Mouse (Mus musculus): ENCODE data around the gene Cspg4. TPM values are rescaled to one million over a fixed set of nuclear protein-coding genes. Genes with fewer than 3 reads are reported as not detected.
A peak's percentile ranks its signal among the peaks of the same experiment; 100 is the strongest.
"Not testable (repeated sequence)": the region's sequence is repeated elsewhere in the genome, so short reads cannot be mapped to it uniquely, and the experiment has no call there.

Cspg4 gene
- total RNA-seq, 2 experiments from 2014 or later = not detected

DNA sequence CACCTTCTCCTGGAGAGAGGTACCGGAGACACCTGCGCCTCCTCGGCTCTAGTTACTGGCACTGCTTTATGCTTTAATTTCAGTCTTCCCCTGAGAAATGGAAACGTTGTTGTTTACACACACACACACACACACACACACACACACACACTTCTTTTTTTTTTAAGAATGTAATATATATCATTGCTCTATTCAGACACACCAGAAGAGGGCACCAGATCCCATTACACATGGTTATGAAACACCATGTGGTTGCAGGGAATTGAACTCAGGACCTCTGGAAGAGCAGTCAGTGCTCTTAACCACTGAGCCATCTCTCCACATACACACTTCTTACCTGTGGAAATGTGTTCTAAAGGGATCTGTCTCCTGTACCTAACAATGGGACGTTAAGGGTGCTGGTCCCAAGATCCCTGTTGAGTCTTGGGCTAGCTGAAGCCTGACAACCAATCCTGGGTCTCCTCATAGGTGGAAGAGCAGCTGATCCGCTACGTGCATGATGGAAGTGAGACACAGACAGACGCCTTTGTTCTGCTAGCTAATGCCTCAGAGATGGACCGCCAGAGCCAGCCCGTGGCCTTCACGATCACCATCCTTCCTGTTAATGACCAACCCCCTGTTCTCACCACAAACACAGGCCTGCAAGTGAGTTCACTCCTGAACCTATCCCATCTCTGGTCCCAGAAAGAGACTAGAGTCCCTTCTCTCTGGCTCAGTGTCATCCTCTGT is 25.9 kb downstream of the Cspg4 start:
- no peak for ATAC-seq (replicated peaks; ENCODE audit: poor library complexity)

DNA sequence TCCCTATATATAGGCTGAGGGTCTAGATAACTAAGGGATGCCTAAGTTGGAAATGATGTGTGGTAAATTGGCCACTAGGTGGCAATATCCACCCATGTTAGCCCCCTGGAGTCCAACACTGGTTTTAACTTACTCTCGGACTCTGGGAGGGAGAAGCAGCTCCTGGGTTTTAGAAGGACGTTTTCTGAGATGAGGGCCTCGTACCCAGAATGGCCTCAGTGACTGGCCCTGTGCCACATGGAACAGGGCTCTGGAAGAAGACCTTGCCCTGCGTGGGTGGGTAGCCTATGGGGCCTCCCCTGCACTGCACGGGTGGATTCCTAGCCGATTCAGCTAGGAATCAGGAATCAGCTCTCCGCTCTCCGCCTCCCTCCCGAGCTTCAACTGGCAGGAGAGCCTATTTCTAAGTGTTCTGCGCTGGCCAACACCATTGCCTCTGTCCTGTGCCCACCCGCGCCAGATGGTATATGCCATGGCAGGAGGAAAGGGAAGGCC is 26.7 kb downstream of the Cspg4 start:
- ATAC-seq (replicated peaks; ENCODE audit: poor library complexity) = peak; percentile 81

DNA sequence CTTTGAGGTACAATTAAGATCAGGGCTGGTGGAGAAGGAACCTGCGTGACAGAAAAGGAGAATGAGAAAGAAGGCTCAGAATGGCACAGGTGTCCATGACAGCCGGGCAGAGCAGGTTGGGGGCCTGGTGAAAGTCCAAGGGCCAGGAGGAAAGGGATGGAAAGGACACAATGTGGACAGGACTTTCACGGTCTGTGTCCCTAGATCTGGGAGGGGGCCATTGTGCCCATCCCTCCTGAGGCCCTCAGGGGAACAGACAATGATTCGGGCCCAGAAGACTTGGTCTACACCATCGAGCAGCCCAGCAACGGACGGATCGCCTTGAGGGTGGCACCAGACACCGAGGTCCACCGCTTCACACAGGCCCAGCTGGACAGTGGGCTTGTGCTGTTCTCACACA is 27.3 kb downstream of the Cspg4 start:
- no peak for ATAC-seq (replicated peaks; ENCODE audit: poor library complexity)

DNA sequence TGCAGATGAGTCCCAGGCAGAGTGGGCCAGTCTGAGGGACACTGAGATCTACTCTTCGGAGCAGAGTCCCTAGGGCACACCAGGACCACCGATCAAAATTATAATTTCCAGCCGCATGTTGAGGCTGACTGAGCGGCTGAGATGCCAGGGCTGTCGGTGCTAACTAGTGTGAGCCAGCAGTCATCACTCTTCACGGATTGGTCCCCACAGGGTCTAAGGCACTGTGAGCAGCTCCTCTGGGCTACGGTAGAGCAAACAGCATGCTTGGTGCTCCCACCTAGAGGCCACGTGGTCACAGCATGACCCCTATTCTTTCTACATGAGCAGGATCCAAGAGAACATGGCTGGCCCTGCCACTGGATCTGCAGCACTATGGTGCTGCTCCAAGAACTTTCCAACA is 28.5 kb downstream of the Cspg4 start:
- ATAC-seq (replicated peaks; ENCODE audit: poor library complexity) = no peak

DNA sequence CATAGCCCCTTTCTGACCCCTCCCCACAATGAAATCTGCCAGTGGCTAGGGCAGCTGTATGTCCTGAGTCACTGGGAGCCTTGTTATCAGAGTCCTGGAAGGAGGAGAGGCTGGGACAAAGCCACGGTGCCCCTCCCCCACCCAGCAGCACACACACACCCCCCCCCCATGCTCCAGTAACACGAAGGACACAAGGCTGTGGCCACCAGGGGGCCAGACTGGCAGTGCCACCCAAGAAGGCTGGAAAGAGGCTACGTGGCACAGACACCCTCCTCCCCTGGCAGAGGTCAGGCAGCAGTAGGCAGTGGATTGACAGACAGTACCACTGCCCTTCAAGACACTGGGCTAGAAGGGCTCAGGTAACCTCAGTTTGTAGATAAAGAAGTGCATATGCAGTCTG is 29.2 kb downstream of the Cspg4 start:
- ATAC-seq (replicated peaks; ENCODE audit: poor library complexity) = peak; percentile 44

DNA sequence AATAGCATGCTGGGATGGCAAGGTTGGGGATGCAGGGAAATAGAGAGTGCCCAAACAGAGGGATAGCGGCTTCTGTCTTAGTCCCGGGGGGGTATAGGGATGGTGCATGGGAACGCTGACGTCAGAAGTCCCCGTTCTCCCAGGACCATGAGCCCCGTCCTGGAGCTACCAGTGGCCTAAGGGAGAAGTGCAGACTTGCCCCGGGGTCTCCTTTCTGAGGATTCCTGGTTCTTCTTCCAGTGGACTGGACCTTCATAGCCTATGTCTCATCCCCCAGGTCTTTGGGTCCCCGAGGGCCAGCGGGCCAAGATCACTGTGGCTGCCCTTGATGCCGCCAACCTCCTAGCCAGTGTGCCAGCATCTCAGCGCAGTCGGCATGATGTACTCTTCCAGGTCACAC is 31.9 kb downstream of the Cspg4 start:
- ATAC-seq (replicated peaks; ENCODE audit: poor library complexity) = no peak

DNA sequence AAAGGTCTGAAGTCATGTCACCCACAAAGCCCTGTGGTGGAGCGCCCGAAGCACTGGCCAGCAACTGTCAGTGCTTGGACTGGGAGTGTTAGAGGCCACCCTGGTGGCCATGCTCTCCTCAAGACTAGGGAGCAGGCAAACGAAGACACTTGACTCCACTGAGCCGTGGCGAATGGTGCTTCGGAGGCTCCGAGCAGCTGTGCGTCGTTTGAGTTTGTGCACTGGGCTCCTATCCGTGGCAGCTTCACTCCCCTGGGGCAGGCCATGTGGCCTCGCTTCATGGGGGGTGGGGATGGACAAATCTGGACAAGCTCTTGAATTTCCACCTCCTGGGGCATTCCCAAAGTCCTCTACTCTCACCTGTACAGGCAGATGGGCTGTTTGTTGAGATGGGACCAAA is 34.6 kb downstream of the Cspg4 start:
- no peak for ATAC-seq (replicated peaks; ENCODE audit: poor library complexity)

DNA sequence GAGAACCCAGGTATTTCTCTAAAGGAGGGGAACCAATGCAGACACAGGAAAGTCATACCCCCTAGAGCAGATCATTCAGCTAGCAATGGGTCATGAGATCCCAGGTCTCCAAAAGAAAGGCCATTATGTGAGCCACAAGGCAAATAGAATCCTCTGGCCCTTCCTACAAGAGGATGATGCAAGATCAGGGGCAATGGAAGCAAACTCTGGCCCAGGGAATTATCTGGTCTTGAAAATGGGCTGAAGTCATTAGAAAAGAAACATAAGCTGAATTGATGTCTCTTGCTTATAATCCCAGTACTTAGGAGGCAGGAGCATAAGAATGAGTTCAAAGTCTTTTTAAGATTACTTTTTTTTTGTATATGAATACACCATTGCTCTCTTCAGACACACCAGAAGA is 35.2 kb downstream of the Cspg4 start:
- ATAC-seq (replicated peaks; ENCODE audit: poor library complexity) = no peak

DNA sequence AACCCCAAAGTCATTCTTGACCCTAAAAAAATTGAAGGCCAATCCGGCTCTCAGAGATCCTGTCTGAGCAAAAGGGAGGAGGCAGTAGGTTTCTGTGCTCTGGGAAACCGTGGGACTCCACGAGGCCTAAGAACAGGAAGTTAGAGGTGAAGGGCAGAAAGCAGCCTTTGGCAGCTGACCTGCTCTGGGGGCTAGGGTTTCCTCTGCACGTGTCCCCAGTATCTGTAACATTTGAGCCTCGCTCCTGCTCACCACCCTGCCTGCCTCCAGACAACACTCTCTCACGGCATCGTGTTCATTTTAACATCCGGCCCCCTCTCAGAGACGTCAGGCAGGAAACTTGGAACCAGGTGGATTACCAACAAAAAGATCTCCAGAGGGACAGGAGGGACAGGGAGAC is 35.7 kb downstream of the Cspg4 start:
- ATAC-seq (replicated peaks; ENCODE audit: poor library complexity) = peak; percentile 52

DNA sequence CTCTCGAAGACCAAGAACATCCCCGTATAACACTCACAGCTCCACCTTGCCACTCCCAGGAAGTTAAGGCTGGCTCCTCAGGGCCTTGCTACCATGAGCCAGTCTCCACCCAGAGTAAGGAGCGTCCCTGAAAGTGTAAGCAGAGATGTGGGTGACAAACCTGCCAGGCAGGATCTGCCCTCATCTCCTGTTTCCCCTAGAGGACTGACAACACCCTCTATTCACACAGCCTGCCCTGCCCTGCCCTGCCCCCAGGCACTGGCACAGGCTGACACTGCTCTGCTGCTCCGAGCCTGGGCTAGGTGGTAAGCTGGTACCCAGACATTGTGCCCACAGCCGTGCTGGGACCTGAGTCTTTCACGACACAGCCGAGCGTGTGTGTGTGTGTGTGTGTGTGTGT is 36.4 kb downstream of the Cspg4 start:
- peak; percentile 55 for ATAC-seq (replicated peaks; ENCODE audit: poor library complexity)

DNA sequence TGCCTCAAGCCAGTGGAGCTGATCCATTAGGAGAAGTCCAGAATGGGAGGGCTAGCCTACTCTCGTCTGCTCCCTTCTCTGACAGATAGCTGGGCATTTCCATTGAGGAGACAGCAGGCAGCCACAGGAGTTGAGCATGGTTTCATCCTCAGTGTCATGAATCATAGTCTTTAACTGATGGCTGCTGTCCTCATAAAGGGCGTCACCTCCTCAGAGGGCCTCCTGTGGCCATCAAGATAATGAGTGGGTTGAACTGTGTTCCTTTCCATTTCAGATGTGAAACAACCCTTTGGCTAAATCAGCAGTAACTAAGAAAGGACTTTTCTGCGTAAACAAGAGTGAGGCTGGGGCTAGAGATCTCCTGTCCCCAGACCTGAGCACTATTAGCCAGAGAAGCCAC is 38.8 kb downstream of the Cspg4 start:
- ATAC-seq (replicated peaks; ENCODE audit: poor library complexity) = peak; percentile 47; the same call in 1 of the 2 replicates

DNA sequence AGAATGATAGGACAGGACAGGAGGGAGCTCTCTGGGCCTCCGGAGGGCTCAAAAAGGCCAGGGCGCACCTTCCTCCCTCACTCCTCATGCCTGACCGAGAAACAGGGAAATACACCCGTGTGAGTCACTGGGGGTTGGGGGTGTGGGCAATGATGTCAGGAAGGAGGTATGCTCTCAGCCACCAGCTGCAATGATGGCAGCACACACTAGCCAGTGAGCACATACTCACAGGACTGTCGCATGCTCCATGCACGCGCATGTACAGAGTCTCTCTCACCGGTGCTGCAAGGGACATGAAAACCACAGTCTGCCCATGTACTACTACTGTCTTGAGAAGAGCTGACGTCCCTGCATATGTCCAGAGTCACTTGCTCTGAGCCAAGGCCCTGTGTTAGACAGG is 42.7 kb downstream of the Cspg4 start:
- peak; percentile 26; the same call in 1 of the 2 replicates for ATAC-seq (replicated peaks; ENCODE audit: poor library complexity)

DNA sequence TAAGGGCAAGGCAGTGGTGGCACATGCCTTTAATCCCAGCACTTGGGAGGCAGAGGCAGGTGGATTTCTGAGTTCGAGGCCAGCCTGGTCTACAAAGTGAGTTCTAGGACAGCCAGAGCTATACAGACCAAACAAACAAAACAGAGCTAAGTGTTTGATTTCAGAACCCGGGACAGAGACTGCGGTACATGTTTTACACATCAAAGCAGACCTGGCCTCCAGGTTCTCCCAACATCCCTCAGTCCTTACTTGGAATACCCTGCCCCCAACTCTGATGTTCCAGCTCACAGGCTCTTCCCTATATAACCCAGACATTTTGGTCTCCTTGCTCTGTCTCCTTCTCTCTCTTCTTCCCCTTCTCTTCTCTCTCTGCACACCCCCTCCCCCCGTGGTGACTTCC is 45.2 kb downstream of the Cspg4 start:
- not testable (repeated sequence) for ATAC-seq (replicated peaks; ENCODE audit: poor library complexity)

DNA sequence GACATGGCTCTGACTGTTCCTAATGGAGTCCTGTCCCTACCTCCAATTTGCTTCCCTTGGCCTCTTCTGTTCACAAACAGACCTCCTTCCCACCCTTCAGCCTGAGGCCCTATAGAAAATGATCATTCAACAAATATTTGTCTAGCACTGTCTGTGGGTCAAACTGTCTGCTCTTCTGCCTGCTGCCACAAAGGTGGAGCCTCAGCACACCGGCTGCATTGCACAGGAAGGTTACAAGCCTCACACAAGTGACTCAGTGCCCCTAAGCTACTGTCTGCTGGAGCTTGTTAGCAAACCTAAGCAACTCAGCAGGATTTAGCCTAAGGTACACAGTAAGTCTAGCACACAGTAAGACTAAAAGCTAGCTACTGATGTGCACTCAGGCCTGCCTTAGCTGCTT is 46.2 kb downstream of the Cspg4 start:
- ATAC-seq (replicated peaks; ENCODE audit: poor library complexity) = no peak

DNA sequence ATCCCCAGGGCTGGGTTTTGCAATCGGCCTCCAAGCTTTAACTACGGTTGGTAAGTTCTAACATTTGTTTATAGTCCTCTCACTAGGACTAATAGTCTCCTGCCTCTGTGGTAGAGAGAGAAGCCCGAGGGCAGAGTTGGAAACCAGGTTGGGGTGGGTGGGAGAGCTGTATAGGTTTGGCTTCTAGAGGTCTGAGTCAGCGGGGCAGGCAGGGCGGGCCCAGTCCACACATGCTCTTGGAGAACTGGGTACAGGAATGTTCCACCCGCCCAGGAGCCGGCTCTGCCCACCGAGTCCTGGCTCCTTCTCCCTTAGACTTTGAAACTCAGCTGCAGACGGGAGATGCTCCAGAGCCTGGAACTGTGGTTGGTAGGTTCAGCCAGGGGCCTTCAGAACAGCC is 49.2 kb downstream of the Cspg4 start:
- no peak for ATAC-seq (replicated peaks; ENCODE audit: poor library complexity)

DNA sequence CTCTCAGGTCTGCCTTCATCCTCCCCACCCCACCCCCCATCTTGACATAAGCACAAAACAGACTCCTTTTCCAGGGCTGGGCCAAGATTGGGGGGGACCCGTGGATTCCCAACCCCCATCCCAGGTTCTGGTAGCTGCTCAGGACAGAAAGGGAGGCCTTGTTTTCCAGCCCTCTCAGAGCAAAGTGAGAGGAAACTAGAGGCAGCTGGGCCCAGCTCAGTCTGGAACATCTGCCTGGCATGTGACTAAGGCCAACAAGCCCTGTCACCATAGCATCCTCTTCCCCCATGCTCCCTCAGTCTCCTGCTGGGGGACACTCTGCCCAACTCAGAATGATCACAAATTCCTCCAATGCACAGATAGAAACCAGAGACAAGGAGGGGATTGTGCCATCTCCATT is 50.3 kb downstream of the Cspg4 start:
- ATAC-seq (replicated peaks; ENCODE audit: poor library complexity) = no peak

DNA sequence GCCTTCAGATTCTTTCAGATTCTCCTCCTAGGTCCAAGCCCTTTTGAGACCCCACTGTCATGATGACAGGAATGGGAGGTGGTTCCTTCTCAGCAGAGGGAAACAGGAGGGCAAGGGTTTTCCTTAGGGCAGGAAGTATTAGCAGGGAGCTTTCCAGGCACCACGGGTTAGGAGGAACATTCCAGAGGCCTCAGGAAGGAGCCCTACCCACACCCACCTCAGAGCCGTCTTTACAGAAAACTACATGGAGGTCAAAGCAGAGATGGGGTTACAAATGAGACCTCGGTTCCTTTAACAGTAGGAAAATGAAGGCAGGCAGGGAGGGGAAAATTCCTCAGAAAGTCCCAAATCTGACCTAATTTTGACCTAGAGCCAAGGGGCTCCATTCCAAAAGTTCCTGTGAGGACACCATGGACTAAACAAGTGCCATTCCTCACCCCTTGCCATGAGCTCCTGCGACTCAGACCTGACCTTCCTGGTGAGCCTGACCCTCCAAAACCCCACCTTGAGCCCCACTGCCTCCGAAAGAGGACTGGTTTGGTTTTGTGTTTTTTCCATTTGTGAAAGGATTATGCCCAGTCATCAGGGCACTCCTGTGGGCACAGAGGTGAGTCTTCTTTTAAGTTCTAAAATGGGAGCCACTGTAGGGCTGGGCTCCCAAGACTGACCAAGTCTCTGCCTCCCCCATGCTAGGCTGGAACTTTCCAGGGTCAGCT is 51.0 kb downstream of the Cspg4 start:
- ATAC-seq (replicated peaks; ENCODE audit: poor library complexity) = no peak

DNA sequence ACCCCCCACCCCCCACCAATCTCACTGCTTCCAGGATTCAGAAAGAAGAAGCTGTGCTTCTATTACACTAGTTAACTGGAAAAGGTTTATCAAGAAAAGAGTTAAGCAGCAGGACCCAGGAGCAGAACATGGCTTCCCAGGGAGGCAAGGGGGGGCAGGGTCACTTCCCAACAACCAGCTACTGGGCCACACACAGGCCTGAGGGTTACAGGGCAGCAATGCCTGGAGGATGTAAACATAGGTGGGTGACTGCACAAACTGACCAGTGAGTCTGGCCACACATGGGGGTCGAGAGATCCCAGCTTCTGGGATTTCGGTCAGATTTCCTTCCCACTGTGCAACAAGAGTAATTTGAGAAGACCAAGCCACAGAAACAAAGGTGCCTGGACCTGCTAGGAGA is 52.3 kb downstream of the Cspg4 start:
- ATAC-seq (replicated peaks; ENCODE audit: poor library complexity) = no peak

DNA sequence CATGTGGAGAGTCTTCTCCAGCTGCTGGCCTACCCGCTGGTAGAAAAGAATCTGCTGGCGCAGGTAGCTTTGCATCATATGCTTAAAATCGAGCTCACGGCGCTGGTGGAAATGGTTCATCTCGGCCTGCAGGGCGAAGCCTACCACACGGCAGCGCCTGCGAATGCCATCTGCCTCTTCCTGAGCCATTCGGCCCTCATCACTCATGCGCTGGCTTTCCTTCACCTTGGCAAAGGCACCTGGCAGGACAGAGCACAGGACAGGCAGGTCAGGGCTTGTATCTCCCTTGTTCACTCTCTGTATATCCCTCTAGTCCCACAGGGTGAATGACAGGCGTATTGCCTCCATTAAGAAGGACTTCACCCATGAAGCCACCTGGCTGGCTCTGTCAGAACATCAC is 53.6 kb downstream of the Cspg4 start:
- ATAC-seq (replicated peaks; ENCODE audit: poor library complexity) = no peak

DNA sequence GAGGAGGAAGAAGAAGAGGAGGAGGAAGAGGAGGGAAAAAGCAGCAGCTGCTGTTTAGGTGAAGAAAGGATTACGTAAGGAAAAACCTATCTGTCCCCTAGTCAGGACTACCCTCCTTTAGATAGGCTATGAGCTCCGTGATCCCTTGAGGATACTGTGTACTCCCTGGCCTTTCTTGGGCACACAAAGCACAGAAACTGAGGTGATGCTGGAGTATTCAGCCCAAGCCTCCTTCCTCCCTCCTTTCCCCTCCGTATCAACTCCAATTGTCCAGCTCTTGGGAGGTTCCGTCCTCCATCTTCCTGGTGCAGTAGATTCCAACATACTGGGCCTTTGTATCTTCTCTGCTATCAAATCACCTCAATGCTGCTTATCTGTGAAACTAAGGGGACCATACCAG is 57.9 kb downstream of the Cspg4 start:
- no peak for ATAC-seq (replicated peaks; ENCODE audit: poor library complexity)

DNA sequence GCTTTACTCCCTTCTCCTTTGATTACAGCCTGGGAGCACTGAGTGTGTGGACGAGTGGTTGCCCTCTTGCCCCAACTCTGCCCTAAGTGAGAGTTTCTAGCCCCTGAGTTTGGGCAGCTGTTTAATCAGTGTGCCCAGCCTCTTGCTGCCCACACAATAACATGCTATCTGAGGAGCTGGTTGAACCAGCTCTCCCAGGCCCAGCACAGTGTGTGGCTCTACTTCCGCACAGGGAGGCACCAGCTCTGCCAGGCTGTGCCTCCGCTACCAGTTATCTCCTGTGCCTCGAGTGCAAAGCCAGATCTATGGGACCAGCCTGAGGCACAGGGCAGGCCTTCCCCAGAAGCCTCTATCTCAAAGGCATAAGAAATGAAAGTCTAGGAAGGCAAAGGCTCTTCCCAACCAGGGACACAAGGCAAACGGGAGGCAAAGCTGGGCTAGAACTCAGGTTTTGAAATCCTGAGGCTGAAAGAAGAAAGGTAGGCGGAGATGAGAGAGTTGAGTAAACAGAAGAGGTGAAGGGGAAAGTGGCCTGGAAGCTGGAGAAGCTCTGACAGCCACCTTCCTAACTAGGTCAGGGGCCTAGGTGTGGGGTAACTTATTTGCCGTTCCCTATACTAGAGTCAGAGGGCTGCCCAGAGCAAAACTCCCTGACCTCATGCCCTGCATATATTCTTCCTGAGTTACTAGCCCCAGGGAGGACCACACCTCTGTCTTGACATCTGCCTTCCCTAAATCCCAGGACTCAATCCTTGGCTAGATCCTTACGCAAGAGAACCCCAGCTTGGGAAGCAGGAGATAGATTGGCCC is 59.2 kb downstream of the Cspg4 start:
- peak; percentile 35; the same call in 1 of the 2 replicates for ATAC-seq (replicated peaks; ENCODE audit: poor library complexity)

DNA sequence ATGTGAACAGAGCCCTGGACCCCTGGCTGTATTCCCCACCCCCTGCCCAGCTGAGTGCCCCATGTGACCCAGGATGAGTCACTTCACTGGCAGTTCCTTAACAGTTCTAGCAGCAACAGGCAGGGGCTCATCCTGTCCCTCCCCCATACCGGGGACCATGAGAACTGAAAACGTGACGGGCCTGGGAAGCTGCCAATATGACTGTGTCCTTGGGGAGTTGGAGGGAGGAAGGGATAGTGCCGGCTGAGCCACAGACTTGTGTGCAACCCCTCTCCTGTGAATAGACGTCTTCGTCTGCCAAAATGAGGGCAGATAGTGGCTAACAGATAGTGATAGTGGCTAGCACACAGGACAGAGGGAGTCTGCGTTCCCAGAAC is 59.8 kb downstream of the Cspg4 start:
- peak; percentile 24 for ATAC-seq (replicated peaks; ENCODE audit: poor library complexity)
